Mouse (Mus musculus): ENCODE data around the gene Clmn.

DNA sequence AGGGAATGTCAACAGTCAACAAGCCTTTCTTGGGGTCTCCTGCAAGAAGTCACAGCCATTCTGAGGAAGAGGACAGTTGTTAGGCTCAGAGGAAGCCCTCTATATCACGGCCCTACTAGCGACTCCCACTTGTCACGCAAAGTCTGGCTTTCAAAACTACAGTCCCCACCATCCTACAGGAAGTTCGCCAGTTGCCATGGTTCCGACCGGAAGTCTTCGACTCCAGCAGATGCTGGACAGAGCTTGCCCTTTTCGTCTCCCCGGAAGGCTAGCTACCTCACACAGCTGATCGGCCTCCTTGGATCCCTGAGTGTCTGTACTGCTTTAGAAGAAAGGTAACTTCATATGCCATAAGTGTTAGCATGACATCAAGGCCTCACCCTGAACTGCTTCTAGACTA lies 7.3 kb downstream of the Clmn start:
- TF ChIP-seq POU5F1 (IDR thresholded peaks at IDR 0.05; ENCODE audit: borderline replicate concordance, low read length) (no peak), CTCF (conservative IDR thresholded peaks at IDR 0.05; ENCODE audit: low read length) (no peak)

Data from E14TG2a.4 (cell line).